ENCODE assay signal across 11 mouse cellular contexts in the genomic region with DNA sequence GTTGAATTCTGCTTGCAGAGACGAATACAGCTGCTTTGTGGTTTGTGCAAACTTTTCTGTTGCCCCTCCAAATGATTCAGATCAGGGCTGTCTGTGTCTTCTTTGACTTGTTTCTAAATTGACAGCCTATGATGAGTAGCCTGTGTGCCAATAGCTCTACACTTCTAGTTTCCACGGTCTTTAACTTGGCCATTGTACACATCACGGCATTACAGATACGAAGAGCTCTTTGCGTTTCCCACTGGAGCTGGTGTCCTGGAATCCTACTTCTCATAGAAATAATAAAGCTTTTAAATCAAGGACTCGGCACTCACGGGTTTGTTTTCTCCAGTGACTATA. TPM values are rescaled to one million over a fixed set of nuclear protein-coding genes. Genes with fewer than 3 reads are reported as not detected.
DNase-seq lines count a peak whose midpoint lies in the region; ATAC-seq and TF ChIP-seq lines count a peak whose summit lies in the region.
"Had no signal": no experiment of that assay in that cellular context is flagged by ENCODE, and none has a peak within 500 bp of the region (broad histone marks: within the 10 kb centered on the region; RNA-seq: fewer than 3 reads in every experiment).

No protein-coding gene starts in this region.

- H3K36me3 ChIP-seq in kidney, embryonic 14.5 days (ENCODE audit: control insufficient read depth, insufficient read depth, low read length), result no peaks in the 10 kb centered on the region
- no peaks in the 10 kb centered on the region for H3K36me3 ChIP-seq in forebrain, embryonic 16.5 days (ENCODE audit: control insufficient read depth, insufficient read depth)
- no peaks in the 10 kb centered on the region for H3K36me3 ChIP-seq in midbrain, embryonic 14.5 days (ENCODE audit: control insufficient read depth, insufficient read depth, low read length)
- H3K36me3 ChIP-seq in thymus, adult 2 months (ENCODE audit: control insufficient read depth, insufficient read depth, low read length), result no peaks in the 10 kb centered on the region
- H3K36me3 ChIP-seq: G1E had no signal

- H3K27ac ChIP-seq in kidney, embryonic 14.5 days (ENCODE audit: low read depth, low read length), result no peak overlapping the region
- H3K27ac ChIP-seq in cortical plate, adult 2 months (ENCODE audit: insufficient read depth, low read length), result no peak overlapping the region
- H3K27ac ChIP-seq in forebrain, embryonic 16.5 days (ENCODE audit: low read length), result no peak overlapping the region
- no peak overlapping the region for H3K27ac ChIP-seq in midbrain, embryonic 14.5 days (replicated peaks; ENCODE audit: low read depth, low read length)
- H3K27ac ChIP-seq in thymus, adult 2 months (ENCODE audit: control insufficient read depth, insufficient read depth, low read length), result no peak overlapping the region

- WGBS in kidney, embryonic 14.5 days, result 64% methylated on average over 7 of the region's 7 CpGs
- 61% methylated on average over 7 of the region's 7 CpGs for WGBS in forebrain, embryonic 16.5 days
- WGBS in midbrain, embryonic 14.5 days, result 60% methylated on average over 7 of the region's 7 CpGs
- 79% methylated on average over 7 of the region's 7 CpGs for WGBS in thymus, adult 2 months

- H3K4me1 ChIP-seq in kidney, embryonic 14.5 days (ENCODE audit: control insufficient read depth, insufficient read depth, low read length), result no peaks in the 10 kb centered on the region
- H3K4me1 ChIP-seq in cortical plate, adult 2 months (ENCODE audit: control insufficient read depth, insufficient read depth, low read length), result no peaks in the 10 kb centered on the region
- H3K4me1 ChIP-seq in forebrain, embryonic 16.5 days (replicated peaks; ENCODE audit: control insufficient read depth, insufficient read depth, low read length), result peaks cover 6% of the 10 kb centered on the region
- H3K4me1 ChIP-seq in midbrain, embryonic 14.5 days (ENCODE audit: control insufficient read depth, insufficient read depth, low read length), result no peaks in the 10 kb centered on the region
- H3K4me1 ChIP-seq in thymus, adult 2 months (replicated peaks; ENCODE audit: control insufficient read depth, insufficient read depth, low read length), result 0 out of 2 replicates have a peak, but pooled peaks cover 2% of the 10 kb centered on the region

- no peak for ATAC-seq in kidney, embryonic 14.5 days (ENCODE audit: low FRiP score, low TSS enrichment)
- no peak for ATAC-seq in forebrain, embryonic 16.5 days
- ATAC-seq in midbrain, embryonic 14.5 days (ENCODE audit: low FRiP score, low TSS enrichment), result no peak

- no peak for TF ChIP-seq CTCF in cortical plate, adult 2 months (IDR thresholded peaks at IDR 0.05; ENCODE audit: extremely low read depth, insufficient read depth, low read length)
- no peak for TF ChIP-seq CTCF in thymus, adult 2 months (IDR thresholded peaks at IDR 0.05; ENCODE audit: borderline replicate concordance, control insufficient read depth, extremely low read depth, insufficient read depth, low read length, poor library complexity)

- H3K4me2 ChIP-seq in kidney, embryonic 14.5 days (replicated peaks; ENCODE audit: low read depth, low read length), result peak overlapping the region; percentile 19
- H3K4me2 ChIP-seq in forebrain, embryonic 16.5 days (ENCODE audit: low read length), result peak overlapping the region; percentile 34; the same call in 1 of the 2 replicates
- 0 out of 2 replicates have a peak overlapping the region, but pooled peaks have one; percentile 16 for H3K4me2 ChIP-seq in midbrain, embryonic 14.5 days (ENCODE audit: low read length)

- H3K9ac ChIP-seq in kidney, embryonic 14.5 days (ENCODE audit: low read depth, low read length), result no peak overlapping the region
- no peak overlapping the region for H3K9ac ChIP-seq in forebrain, embryonic 16.5 days (replicated peaks; ENCODE audit: low read depth, low read length)
- H3K9ac ChIP-seq in midbrain, embryonic 14.5 days (replicated peaks; ENCODE audit: low read length), result no peak overlapping the region

- 0 out of 2 replicates have a peak overlapping the region, but pooled peaks have one; percentile 1 for H3K4me3 ChIP-seq in kidney, embryonic 14.5 days (ENCODE audit: low read length)
- H3K4me3 ChIP-seq in cortical plate, adult 2 months (ENCODE audit: insufficient read depth, low read length), result peak overlapping the region; percentile 22; the same call in 1 of the 2 replicates
- no peak overlapping the region for H3K4me3 ChIP-seq in forebrain, embryonic 16.5 days (replicated peaks; ENCODE audit: low read length)
- H3K4me3 ChIP-seq in midbrain, embryonic 14.5 days (replicated peaks; ENCODE audit: low read depth, low read length), result no peak overlapping the region
- H3K4me3 ChIP-seq in thymus, adult 2 months (ENCODE audit: control insufficient read depth, insufficient read depth, low read length), result no peak overlapping the region

- no peaks in the 10 kb centered on the region for H3K27me3 ChIP-seq in kidney, embryonic 14.5 days (ENCODE audit: control insufficient read depth, insufficient read depth, low read length)
- no peaks in the 10 kb centered on the region for H3K27me3 ChIP-seq in forebrain, embryonic 16.5 days (replicated peaks; ENCODE audit: control insufficient read depth, insufficient read depth, low read length)
- H3K27me3 ChIP-seq in midbrain, embryonic 14.5 days (ENCODE audit: control insufficient read depth, insufficient read depth, low read length), result no peaks in the 10 kb centered on the region
- no peaks in the 10 kb centered on the region for H3K27me3 ChIP-seq in thymus, adult 2 months (ENCODE audit: control insufficient read depth, insufficient read depth, low read length)

- no peaks in the 10 kb centered on the region for H3K9me3 ChIP-seq in kidney, embryonic 14.5 days (ENCODE audit: control insufficient read depth, low read length)
- no peaks in the 10 kb centered on the region for H3K9me3 ChIP-seq in forebrain, embryonic 16.5 days (ENCODE audit: control insufficient read depth, low read length)
- H3K9me3 ChIP-seq in midbrain, embryonic 14.5 days (ENCODE audit: control insufficient read depth, low read length), result no peaks in the 10 kb centered on the region
- H3K9me3 ChIP-seq: G1E had no signal

- TF ChIP-seq POLR2A in cortical plate, adult 2 months (IDR thresholded peaks at IDR 0.05; ENCODE audit: extremely low read depth, insufficient read depth, low read length), result no peak
- TF ChIP-seq POLR2A in thymus, adult 2 months (IDR thresholded peaks at IDR 0.05; ENCODE audit: control insufficient read depth, extremely low read depth, insufficient read depth, low read length, poor library complexity), result no peak

- DNase-seq in kidney, adult 11 months, result no peak
- DNase-seq in midbrain, embryonic 14.5 days, result no peak
- no peak for DNase-seq in thymus, adult 2 months
- DNase-seq in thymus, postnatal 4 days, result no peak
- DNase-seq: adrenal gland, adult 2 months; cerebellum, adult 9-11 months; liver had no signal

RNA-seq across cellular contexts. Expression of a gene that starts 0.3 kb away (rescaled TPM):
- 1.2 and 2.0 TPM in 2 replicates for polyA plus RNA-seq in kidney, embryonic 14.5 days (2014; fragmentation: Nextera tagmentation; extraction: Ambion mirVana)
- 1.8 and 2.0 TPM in 2 replicates for polyA plus RNA-seq in cortical plate, adult 2 months (2012; rRNA removed)
- 0.12 TPM in 1 of 2 replicates, not detected in the other for polyA plus RNA-seq in forebrain, embryonic 16.5 days (2015; fragmentation: Nextera tagmentation; extraction: Ambion mirVana)
- polyA plus RNA-seq in midbrain, embryonic 14.5 days (2014; fragmentation: Nextera tagmentation; extraction: Ambion mirVana), result 0.08 and 0.20 TPM in 2 replicates
- polyA plus RNA-seq in thymus, adult 2 months (2012; rRNA removed), result 0.07 and 0.10 TPM in 2 replicates
- polyA plus RNA-seq: G1E had no signal

Comparison
In these comparisons a context has a peak if more than half of its experiments do, and no peak if none do; other contexts are left out.
1. H3K4me3 ChIP-seq: peak in kidney, embryonic 14.5 days (single experiment) and cortical plate, adult 2 months (single experiment); none in forebrain, embryonic 16.5 days (single experiment), midbrain, embryonic 14.5 days (single experiment) and thymus, adult 2 months (single experiment).
2. Peak in every context shown above with its lines, with median percentiles within 50 percentile points of each other: H3K4me2 ChIP-seq.